Mouse (Mus musculus) kidney, postnatal 0 days (tissue): ENCODE measurements at regions not wholly inside any gene's neighbourhood (a gene's known extent, or its start where the extent isn't known, plus 50 kb on each side); places are given as distances from the start of the nearest gene placed in this dataset.
A peak's percentile ranks its signal among the peaks of the same experiment; 100 is the strongest.
"Not testable (repeated sequence)": the region's sequence is repeated elsewhere in the genome, so short reads cannot be mapped to it uniquely, and the experiment has no call there.

Experiments
- ATAC-seq: fragments of 200-750 bp; cut with Nextera tagmentation; replicated peaks from 2 replicates; pipeline ENCODE4 v1.8.0; 2017; ENCODE audit warnings: low read depth, moderate number of reproducible peaks, moderate TSS enrichment, moderate library complexity; ENCODE audit not compliant: low FRiP score
- DNase-seq: peaks from one replicate; pipeline ENCODE4 v3.0.0-alpha.2; 2016; ENCODE audit warnings: low spot score
- H3K27ac ChIP-seq: fragments of 300-500 bp; sonication (generic); 2 replicates; pipeline ENCODE4 v1.5.1; 2014; ENCODE audit warnings: mild to moderate bottlenecking
- H3K27me3 ChIP-seq: fragments of 300-500 bp; sonication (generic); 2 replicates; pipeline ENCODE4 v1.6.1; 2014; ENCODE audit warnings: low read length, mixed read lengths; ENCODE audit not compliant: insufficient read depth
- H3K36me3 ChIP-seq: fragments of 300-500 bp; sonication (generic); 2 replicates; pipeline ENCODE4 v1.6.1; 2014; ENCODE audit warnings: low read length, mixed read lengths; ENCODE audit not compliant: insufficient read depth
- H3K4me1 ChIP-seq: fragments of 300-500 bp; sonication (generic); replicated peaks from 2 replicates; pipeline ENCODE4 v1.6.1; 2014; ENCODE audit warnings: antibody characterized with exemption, low read length, mixed read lengths; ENCODE audit not compliant: insufficient read depth
- H3K4me2 ChIP-seq: fragments of 300-500 bp; sonication (generic); 2 replicates; pipeline ENCODE4 v1.6.1; 2014; ENCODE audit warnings: mild to moderate bottlenecking, low read length, moderate library complexity, mixed read lengths
- H3K4me3 ChIP-seq: fragments of 300-500 bp; sonication (generic); replicated peaks from 2 replicates; pipeline ENCODE4 v1.5.1; 2014; ENCODE audit warnings: low read depth, low read length
- H3K9ac ChIP-seq: fragments of 300-500 bp; sonication (generic); 2 replicates; pipeline ENCODE4 v1.6.1; 2014; ENCODE audit warnings: low read depth, low read length
- H3K9me3 ChIP-seq: fragments of 300-500 bp; sonication (generic); replicated peaks from 2 replicates; pipeline ENCODE4 v1.6.1; 2016; ENCODE audit warnings: low read length, inconsistent platforms, mixed read lengths
- CTCF ChIP-seq: IDR thresholded peaks from 2 replicates; pipeline ENCODE4 v1.5.1; 2016; ENCODE audit warnings: antibody characterized with exemption, low read depth, mild to moderate bottlenecking, moderate library complexity
- WGBS: fragments of 180-500 bp; shearing (Covaris S2); extraction: QIAGEN DNeasy Blood & Tissue Kit; methylation state at CpG from one replicate; pipeline ENCODE4 v1.1.7; 2014; 5-methylcytosine and 5-hydroxymethylcytosine counted together

DNA sequence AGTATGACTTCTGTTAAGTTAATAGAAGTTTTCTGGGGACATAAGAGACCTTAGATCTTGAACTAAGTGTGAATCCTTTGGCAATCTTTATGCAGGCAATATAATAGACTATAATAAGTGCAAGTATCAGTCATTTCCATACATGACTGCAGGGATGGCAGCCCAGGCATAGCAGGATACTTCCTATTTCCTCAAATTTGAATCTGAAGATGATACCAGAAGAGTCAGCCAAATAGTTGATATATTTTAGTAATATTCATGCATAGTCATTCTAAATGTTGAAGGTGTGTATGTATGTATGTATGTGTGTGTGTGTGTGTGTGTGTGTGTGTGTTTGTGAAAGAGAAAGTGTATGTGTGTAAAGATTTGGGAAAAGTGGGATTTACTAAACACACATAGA, 64.3 kb downstream of the Prl2c2 start:
- H3K4me2 ChIP-seq, H3K27me3 ChIP-seq, ATAC-seq, H3K9me3 ChIP-seq, H3K9ac ChIP-seq, DNase-seq, H3K27ac ChIP-seq, H3K4me3 ChIP-seq, H3K4me1 ChIP-seq, H3K36me3 ChIP-seq: not testable (repeated sequence)

DNA sequence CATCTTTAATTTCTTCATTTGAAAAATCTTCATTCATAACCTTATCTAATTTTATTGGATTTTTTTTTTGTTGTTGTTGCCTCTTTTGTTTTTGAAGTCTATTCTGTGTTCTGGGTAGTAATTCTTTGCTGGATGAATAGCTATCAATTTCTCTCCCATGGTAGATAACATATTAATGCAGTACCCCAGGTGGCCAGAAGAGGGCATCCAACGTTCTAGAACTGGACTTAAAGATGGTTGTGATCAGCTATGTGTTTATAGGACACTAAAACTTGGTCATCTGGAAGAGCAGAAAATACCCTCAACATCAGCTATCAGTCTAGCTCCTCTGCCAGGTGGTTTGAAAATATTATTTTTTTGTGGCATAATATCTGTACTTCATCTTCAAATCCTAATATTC, 70.1 kb downstream of the Prl2c2 start:
- H3K4me2 ChIP-seq, ATAC-seq, H3K36me3 ChIP-seq, H3K4me1 ChIP-seq, H3K27ac ChIP-seq, H3K27me3 ChIP-seq, H3K9ac ChIP-seq, H3K4me3 ChIP-seq, DNase-seq: not testable (repeated sequence)
- H3K9me3 ChIP-seq: peaks cover 14% of the 10 kb centered on the region; the same call in 1 of the 2 replicates
- peak; percentile 44 for TF ChIP-seq CTCF
- 3% methylated on average over 1 of the region's 1 CpGs for WGBS

DNA sequence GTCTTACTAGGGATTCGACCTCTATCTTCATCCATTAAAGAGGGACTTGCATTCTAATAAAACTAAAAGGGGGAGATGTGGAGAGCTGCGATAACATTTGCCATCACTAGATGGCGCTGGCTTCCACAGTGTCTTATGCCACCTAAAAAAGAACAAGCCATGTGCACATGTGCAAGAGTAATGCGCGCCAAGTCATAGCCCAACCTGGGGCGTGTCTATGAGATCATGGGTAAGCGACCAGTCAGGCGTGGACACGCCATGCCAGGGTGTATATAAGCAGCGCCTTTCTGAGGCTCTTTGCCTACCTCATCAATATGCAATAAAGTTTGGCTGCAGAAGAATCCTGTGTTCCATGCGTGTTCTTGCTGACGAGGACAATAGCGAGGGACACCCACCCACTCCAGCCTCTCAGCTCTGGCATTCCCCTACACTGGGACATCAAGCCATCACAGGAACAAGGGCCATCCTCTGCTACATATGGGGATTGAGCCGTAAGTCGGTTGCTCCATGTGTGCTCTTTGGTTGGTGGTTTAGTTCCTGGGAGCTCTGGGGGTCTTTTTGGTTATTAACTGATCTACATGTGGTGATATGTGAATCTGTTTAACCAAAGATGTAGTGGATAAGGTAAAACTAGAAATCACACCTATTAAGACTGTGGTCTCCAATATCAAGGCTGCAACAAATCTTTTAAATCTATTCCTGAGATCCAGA, 73.1 kb downstream of the Prl2c2 start:
- WGBS: 86% methylated on average over 15 of the region's 15 CpGs
- H3K27ac ChIP-seq, DNase-seq, H3K4me1 ChIP-seq, H3K9ac ChIP-seq, H3K27me3 ChIP-seq, H3K4me2 ChIP-seq, H3K36me3 ChIP-seq, H3K4me3 ChIP-seq, ATAC-seq: not testable (repeated sequence)
- peaks cover 41% of the 10 kb centered on the region for H3K9me3 ChIP-seq
- peak; percentile 20; the same call in 1 of the 2 replicates for TF ChIP-seq CTCF

DNA sequence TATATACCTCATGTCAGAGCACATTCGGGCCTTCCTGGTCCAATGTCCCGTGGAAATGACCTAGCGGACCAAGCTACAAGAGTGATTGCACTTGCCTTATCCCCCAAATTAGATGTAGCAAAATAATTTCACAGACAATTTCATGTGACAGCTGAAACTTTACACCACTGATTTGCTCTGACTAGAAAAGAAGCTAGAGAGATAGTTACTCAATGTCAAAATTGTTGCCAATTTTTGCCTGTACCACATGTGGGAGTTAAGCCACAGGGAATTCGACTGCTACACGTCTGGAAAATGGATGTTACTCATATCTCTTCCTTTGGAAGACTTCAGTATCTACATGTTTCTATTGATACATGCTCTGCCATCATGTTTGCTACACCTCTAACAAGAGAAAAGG, 74.6 kb downstream of the Prl2c2 start:
- H3K4me2 ChIP-seq: no peak overlapping the region
- H3K9ac ChIP-seq: no peak overlapping the region
- H3K27ac ChIP-seq: no peak overlapping the region
- no peaks in the 10 kb centered on the region for H3K36me3 ChIP-seq
- H3K27me3 ChIP-seq: no peaks in the 10 kb centered on the region
- H3K4me3 ChIP-seq: no peak overlapping the region
- WGBS: 78% methylated on average over 5 of the region's 5 CpGs
- TF ChIP-seq CTCF: no peak
- H3K9me3 ChIP-seq: peaks cover 56% of the 10 kb centered on the region
- no peak for DNase-seq
- H3K4me1 ChIP-seq: no peaks in the 10 kb centered on the region
- ATAC-seq: no peak

DNA sequence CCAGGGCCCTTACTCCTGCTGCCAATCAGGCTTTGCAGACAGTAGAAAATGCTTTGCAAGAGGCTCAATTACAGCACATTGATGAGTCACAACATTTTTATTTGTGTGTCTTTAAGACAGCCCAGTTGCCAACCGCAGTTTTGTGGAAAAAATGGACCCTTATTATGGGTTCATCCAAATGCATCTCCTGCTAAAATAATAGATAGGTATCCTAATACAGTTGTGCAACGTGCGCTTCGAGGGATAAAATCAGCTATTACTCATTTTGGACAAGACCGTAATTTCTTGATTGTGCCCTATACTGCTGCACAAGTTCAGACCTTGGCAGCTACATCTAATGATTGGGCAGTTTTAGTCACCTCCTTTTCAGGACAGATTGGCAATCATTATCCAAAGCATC, 75.4 kb downstream of the Prl2c2 start:
- Histone ChIP-seq H3K4me2 (no peak overlapping the region), H3K27ac (no peak overlapping the region), H3K4me1 (no peaks in the 10 kb centered on the region), H3K27me3 (no peaks in the 10 kb centered on the region), H3K9ac (no peak overlapping the region), H3K36me3 (no peaks in the 10 kb centered on the region), H3K9me3 (peaks cover 58% of the 10 kb centered on the region), H3K4me3 (no peak overlapping the region)
- ATAC-seq: no peak
- no peak for DNase-seq
- 91% methylated on average over 5 of the region's 5 CpGs for WGBS
- no peak for TF ChIP-seq CTCF

DNA sequence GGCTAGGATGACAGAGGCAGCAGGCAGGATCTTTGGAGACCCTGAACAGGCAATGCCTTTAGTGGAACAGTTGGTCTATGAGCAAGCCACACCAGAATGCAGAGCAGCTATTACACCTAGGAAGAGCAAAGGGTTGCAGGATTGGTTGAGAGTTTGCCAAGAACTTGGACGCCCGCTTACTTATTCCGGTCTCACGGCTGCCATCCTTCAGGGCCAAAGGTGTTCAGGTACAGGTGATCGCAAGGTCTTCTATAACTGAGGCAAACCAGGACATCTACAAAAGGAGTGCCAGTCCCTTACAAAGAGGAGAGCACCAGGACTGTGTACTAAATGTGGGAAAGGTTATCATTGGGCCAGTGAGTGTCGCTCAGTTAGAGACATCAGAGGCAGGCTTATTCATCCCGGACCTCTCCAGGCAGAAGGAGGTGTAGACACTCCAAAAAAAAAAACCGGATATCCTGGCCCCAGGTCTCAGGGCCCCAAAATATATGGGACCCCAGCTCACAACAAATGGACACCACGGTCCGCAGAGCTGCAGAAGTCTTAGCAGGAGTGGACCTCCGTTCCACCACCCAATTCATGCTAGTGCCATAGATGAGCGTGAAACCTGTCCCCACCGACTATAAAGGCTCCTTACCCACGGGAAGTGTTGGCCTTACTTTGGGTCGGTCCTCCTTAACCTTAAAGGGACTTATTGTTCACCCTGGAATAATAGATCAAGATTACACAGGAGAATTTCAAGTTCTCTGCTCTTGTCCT, 77.4 kb downstream of the Prl2c2 start:
- H3K4me1 ChIP-seq: no peaks in the 10 kb centered on the region
- TF ChIP-seq CTCF: no peak
- ATAC-seq (no peak), DNase-seq (no peak)
- H3K36me3 ChIP-seq: no peaks in the 10 kb centered on the region
- no peak overlapping the region for H3K9ac ChIP-seq
- no peak overlapping the region for H3K4me2 ChIP-seq
- no peaks in the 10 kb centered on the region for H3K27me3 ChIP-seq
- peaks cover 54% of the 10 kb centered on the region for H3K9me3 ChIP-seq
- H3K27ac ChIP-seq: no peak overlapping the region
- H3K4me3 ChIP-seq: no peak overlapping the region
- 90% methylated on average over 15 of the region's 15 CpGs for WGBS
